Mouse (Mus musculus) kidney, adult 8-10 months (tissue): ENCODE data around the gene Olfr798.

Source experiments
- DNase-seq, 2 experiments: peaks; one replicate each; pipeline ENCODE4 v3.0.0; 2022

Gene Olfr798

GRCm38 (mm10) chr10:129627834-129628233, at the start of gene Olfr798:
TSS of gene Olfr798 (minus strand) at chr10:129627934.
- no peak for DNase-seq

DNA sequence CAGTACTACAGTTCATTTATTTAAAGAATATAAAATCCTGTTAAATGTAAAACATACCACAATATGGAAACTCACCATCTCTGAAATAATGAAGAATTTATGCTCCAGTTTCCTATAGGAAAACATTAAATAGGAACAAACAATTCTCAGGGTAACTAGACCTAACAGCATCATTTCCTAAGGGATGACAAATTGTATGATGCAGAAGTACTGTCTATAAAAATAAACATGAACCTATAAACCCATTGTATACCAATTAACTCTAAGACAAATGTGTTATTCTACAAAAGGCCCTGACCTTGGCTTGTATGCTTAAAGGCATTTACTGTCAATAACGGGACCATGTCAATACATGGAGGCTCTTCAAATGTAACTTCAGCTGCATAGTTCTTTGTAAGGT, 46.0 kb upstream of the Olfr798 start, which contains the start of gene Olfr801:
Olfr801 (minus strand) TSS at position 101 of the 400 bp plus-strand sequence.
- no peak for DNase-seq

GRCm38 (mm10) chr10:129657394-129657793, 29.7 kb upstream of the Olfr798 start, which contains the start of gene Olfr800:
TSS of gene Olfr800 (plus strand) at chr10:129657694.
- DNase-seq: no peak

- no peak for DNase-seq
Measured at GRCm38 (mm10) chr10:129651763-129652162, 24.0 kb upstream of the Olfr798 start.

DNA sequence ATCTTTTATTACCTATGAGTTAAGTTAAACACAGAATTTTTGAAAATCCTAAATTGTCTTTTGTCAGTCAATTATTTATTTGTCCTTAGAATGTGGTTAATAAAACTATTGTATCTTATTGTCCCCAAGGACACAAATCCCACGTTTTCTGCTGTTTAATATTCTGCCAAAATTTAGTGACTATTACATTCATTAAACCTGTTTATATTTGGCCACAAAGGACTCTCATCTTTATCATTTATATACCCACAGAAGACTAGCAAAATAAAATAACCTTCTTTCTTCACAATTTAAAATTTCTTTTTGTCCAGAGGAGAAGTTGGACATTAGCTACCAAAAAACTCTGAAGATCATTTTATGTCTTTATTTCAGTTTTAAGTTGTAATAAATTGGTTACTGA, 9.4 kb upstream of the Olfr798 start, which contains the start of gene Olfr799:
Olfr799 (plus strand) TSS at position 301 of the 400 bp plus-strand sequence.
- DNase-seq: no peak

DNA sequence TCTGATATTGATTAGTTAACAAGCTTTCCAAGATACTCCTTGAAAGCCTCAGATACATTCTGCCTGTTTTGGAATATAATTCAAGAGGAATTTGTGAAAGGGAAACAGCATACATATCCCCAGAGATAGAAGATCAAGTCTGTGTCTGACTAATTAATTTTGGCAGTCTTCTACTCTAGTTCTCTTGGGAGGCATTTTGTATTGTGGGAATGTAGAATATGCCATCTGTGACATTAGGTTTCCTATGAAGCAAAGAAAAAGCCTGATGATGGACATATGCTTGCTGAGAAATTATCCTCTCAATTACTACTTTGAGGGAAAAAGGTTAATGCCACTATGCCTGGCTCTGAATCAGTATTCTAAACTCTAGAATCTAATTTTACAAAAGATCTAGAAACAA, 4.5 kb downstream of the Olfr798 start:
- DNase-seq: no peak

GRCm38 (mm10) chr10:129621724-129622123, 6.0 kb downstream of the Olfr798 start:
- no peak for DNase-seq

- no peak for DNase-seq
Measured at GRCm38 (mm10) chr10:129612470-129612869, 15.3 kb downstream of the Olfr798 start, which contains the start of gene Olfr796. TSS of gene Olfr796 (minus strand) at chr10:129612570.

GRCm38 (mm10) chr10:129577066-129577465, 50.7 kb downstream of the Olfr798 start:
- no peak for DNase-seq
